ENCODE assay signal across 18 mouse cellular contexts in genomic region chr7:131437051-131437450, GRCm38 (mm10).
"Had no signal": no experiment of that assay in that cellular context is flagged by ENCODE, and none has a peak within 500 bp of the region (broad histone marks: within the 10 kb centered on the region; RNA-seq: fewer than 3 reads in every experiment).

No protein-coding gene starts in this region.

- H3K4me2 ChIP-seq: kidney, embryonic 15.5 days; limb, embryonic 13.5 days; liver, embryonic 12.5 days; liver, embryonic 15.5 days; lung, embryonic 15.5 days; midbrain, embryonic 11.5 days had no signal

- H3K4me1 ChIP-seq: kidney, embryonic 15.5 days; limb, embryonic 10.5 days; limb, embryonic 13.5 days; liver, embryonic 12.5 days; liver, embryonic 15.5 days; lung, embryonic 15.5 days had no signal

- H3K4me3 ChIP-seq: kidney, embryonic 15.5 days; layer of hippocampus, adult 2 months; limb, embryonic 10.5 days; limb, embryonic 13.5 days; liver, embryonic 12.5 days; liver, embryonic 15.5 days; lung, embryonic 15.5 days had no signal

- DNase-seq: kidney, adult 8-10 months; kidney, postnatal 10 days; kidney, postnatal 36 days; layer of hippocampus, adult 9-11 months; liver; lung, adult 18-20 months; lung, postnatal 10 days; lung, postnatal 36 days; midbrain, embryonic 14.5 days; thymus, postnatal 36 days had no signal

- H3K9me3 ChIP-seq: kidney, embryonic 15.5 days; limb, embryonic 10.5 days; limb, embryonic 13.5 days; liver, embryonic 12.5 days; liver, embryonic 15.5 days; lung, embryonic 15.5 days had no signal

- H3K27ac ChIP-seq: kidney, embryonic 15.5 days; layer of hippocampus, adult 2 months; limb, embryonic 10.5 days; limb, embryonic 13.5 days; liver, embryonic 12.5 days; liver, embryonic 15.5 days; lung, embryonic 15.5 days had no signal

- H3K9ac ChIP-seq: kidney, embryonic 15.5 days; limb, embryonic 13.5 days; liver, embryonic 12.5 days; liver, embryonic 15.5 days; lung, embryonic 15.5 days had no signal

- H3K36me3 ChIP-seq: limb, embryonic 10.5 days; liver, embryonic 15.5 days had no signal

- H3K27me3 ChIP-seq: kidney, embryonic 15.5 days; limb, embryonic 13.5 days; liver, embryonic 12.5 days; liver, embryonic 15.5 days; lung, embryonic 15.5 days had no signal

- ATAC-seq: liver, embryonic 12.5 days had no signal
